Mouse (Mus musculus) CD4-positive, CD25-positive, alpha-beta regulatory T cell, adult 9 weeks (primary cell): Measurements from ENCODE around the gene St6galnac4. TPM values are rescaled to one million over a fixed set of nuclear protein-coding genes. Genes with fewer than 3 reads are reported as not detected.

Source experiments
- polyA plus RNA-seq: library from polyadenylated mRNA; unstranded; fragments of 100-300 nt; shearing (Covaris generic); gene quantifications from one replicate; pipeline ENCODE4 v1.2.1, GENCODE M21; 2017

Gene St6galnac4
- 57.7 TPM for polyA plus RNA-seq

DNA sequence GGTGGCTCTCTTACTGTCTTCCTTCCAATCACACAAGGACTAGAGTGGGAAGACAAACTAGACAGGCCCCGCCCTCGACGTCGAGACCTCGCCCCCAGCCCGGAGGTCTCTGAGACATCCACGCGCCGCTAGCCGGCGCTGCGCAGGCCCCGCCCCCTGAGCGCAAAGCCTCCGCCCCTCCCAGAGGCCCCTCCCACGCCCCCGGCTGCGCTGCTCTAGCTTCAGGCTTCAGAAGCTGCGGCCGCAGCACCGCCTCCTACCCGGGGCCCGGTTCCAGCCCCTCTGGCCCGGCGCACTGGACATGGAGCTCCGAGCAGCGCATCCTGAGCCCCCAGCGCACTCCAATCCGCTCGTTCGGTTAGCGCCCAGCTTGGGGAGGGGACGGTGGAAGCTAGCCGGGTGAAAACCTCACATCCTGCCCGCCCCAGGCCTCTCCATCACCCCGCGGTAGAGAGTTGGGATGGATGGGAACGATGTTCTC, at the start of gene St6galnac4:
Gene St6galnac4, plus strand, starts transcription at position 225 of the 481 bp plus-strand sequence.

DNA sequence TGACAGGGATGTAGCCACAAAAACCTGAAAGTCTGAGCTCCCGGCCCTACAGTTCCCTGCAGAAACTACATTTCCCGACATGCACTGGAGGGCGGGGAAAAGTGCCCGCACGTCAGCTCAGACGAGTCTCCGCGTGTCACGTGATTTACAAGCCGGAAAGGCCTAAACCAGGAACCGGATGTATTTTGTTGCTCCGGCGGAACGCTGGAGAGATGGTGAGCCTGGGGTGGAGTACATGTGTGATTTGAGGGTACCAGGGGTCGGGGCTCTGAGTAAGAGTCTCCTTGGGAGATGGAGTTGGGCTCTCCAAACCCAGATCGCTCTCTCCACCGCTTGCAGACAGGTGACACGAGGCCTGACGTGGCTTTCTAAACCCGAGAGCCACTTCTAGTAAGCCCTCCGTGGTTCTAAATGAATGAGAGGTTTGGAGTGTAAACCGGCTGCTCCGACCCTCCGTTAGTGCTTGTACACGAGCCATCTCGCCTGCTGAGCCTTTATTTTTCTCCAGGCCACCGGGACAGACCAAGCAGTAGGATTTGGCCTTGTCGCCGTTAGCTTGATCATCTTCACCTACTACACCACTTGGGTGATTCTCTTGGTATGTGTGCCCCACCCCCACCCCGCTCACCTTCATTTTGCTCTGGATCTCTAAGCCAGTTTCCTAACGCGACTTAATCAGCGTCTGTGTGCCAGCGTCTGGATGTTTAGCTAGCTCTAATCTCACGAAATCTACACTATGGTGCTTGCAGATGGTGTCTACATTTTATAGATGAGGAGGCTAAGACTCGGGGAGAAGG, 16.0 kb upstream of the St6galnac4 start, which contains the start of gene Dpm2:
Gene Dpm2, plus strand, starts transcription at position 161 of the 797 bp plus-strand sequence.

DNA sequence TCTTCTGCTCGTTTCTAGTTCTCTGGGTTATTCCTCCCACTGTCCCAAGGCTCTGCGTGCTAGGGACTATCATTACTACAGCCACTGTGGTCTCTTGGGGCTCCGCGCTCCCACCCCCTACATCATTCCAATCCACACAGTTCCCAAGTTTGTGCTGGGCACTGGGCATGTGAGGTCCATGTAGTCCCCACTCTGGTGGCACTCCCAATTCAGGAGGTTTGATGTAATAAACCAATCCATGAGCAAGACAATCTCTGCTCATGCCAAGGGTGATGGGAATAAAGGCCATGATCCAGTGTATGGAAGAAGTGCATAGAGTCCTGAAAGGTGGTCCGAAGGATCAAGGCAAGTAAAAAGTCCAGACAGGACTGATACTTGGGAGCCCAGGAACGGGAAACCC, 12.4 kb upstream of the St6galnac4 start, which contains the start of gene Pip5kl1:
Gene Pip5kl1, plus strand, starts transcription at position 301 of the 400 bp plus-strand sequence.

DNA sequence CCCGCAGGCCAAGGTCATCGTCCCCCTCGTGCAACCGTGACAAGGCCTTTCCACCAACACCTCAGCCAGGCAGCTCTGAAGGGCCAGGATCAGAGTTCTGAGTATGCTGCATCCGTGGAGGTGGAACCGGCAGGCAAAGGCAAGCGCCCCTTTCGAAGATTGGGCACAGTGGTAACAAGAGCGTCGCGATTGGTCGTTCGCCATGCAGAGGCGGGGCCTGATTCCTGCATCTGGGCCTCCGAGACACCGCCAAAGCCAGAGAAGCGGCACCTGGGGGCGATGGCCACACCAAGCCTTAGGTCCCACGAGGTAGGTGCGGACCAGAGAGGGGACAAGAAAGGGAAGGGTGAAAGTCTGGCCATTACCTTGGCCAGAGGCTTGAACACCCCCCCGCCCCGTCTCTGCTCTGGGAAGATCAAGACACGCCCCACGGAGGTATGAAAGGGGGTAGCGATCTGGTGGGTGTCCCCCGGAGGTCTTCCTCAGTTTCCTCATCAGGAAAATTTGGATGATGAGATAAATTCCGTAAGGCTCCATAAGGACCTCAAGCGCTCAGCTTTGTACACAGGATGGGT, 11.2 kb upstream of the St6galnac4 start, which contains the start of gene 9430097D07Rik:
Gene 9430097D07Rik, minus strand, starts transcription at position 99 of the 575 bp plus-strand sequence.

DNA sequence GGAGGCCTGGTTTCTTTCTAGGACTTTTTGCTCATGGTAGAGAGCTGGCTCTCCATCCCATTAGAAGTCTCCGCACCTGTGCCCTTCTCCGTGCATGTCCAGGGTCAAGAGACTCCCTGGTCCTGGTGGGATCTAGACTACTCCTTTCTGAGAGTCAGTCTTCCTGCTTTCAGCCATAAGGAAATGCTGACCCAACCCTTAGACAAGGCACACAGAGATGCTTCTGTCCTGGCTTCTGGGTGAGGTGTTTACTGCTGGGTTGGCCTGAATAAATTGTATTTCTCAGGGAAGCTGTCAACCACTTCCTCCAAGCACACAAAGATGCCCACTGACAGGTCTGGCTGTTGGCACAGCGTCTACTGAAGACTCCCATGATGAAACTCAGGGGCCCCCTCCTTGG, 12.5 kb downstream of the St6galnac4 start, which contains the start of gene St6galnac6:
Gene St6galnac6, plus strand, starts transcription at position 301 of the 400 bp plus-strand sequence.

GRCm38 (mm10) chr2:32621517-32621859, 34.6 kb downstream of the St6galnac4 start, which contains the start of gene Ak1:
Ak1 (plus strand) TSS chr2:32621758.

GRCm38 (mm10) chr2:32646379-32647056, 59.6 kb downstream of the St6galnac4 start, which contains the start of gene Eng:
Eng (plus strand) TSS chr2:32646595.

Other genes starting within 250 kb of the St6galnac4 start
- gene Ciz1, start 234.8 kb upstream of the St6galnac4 start, polyA plus RNA-seq, result 160 TPM
- not detected for gene Dnm1, start 233.8 kb upstream of the St6galnac4 start, polyA plus RNA-seq
- gene 1110008P14Rik, start 205.2 kb upstream of the St6galnac4 start, polyA plus RNA-seq, result 88.4 TPM
- gene Lcn2, start 198.8 kb upstream of the St6galnac4 start, polyA plus RNA-seq, result not detected
- gene Ptges2, start 191.2 kb upstream of the St6galnac4 start, polyA plus RNA-seq, result 2.1 TPM
- 9.3 TPM for gene Naif1, start 136.6 kb upstream of the St6galnac4 start, polyA plus RNA-seq
- gene Slc25a25, start 135.7 kb upstream of the St6galnac4 start, polyA plus RNA-seq, result 3.6 TPM
- gene Fam102a, start 51.8 kb upstream of the St6galnac4 start, polyA plus RNA-seq, result 67.8 TPM
- 161 TPM for gene Dpm2, start 16.2 kb upstream of the St6galnac4 start, polyA plus RNA-seq
- not detected for gene Pip5kl1, start 12.3 kb upstream of the St6galnac4 start, polyA plus RNA-seq
- not detected for gene 9430097D07Rik, start 11.4 kb upstream of the St6galnac4 start, polyA plus RNA-seq
- 3.9 TPM for gene St6galnac6, start 12.6 kb downstream of the St6galnac4 start, polyA plus RNA-seq
- not detected for gene Ak1, start 34.7 kb downstream of the St6galnac4 start, polyA plus RNA-seq
- 0.07 TPM for gene Eng, start 59.5 kb downstream of the St6galnac4 start, polyA plus RNA-seq
- gene Fpgs, start 117.0 kb downstream of the St6galnac4 start, polyA plus RNA-seq, result 22.8 TPM
- 27.3 TPM for gene Cdk9, start 126.0 kb downstream of the St6galnac4 start, polyA plus RNA-seq
- 126 TPM for gene Sh2d3c, start 134.0 kb downstream of the St6galnac4 start, polyA plus RNA-seq
- gene 6330409D20Rik, start 153.9 kb downstream of the St6galnac4 start, polyA plus RNA-seq, result 0.50 TPM
- 54.6 TPM for gene Tor2a, start 170.1 kb downstream of the St6galnac4 start, polyA plus RNA-seq
- gene Ttc16, start 188.5 kb downstream of the St6galnac4 start, polyA plus RNA-seq, result 1.6 TPM
- 6.0 TPM for gene Ptrh1, start 188.7 kb downstream of the St6galnac4 start, polyA plus RNA-seq
- not detected for gene Cfap157, start 197.3 kb downstream of the St6galnac4 start, polyA plus RNA-seq